Mouse (Mus musculus) embryonic stem cell, embryonic (primary cell): ENCODE measurements around the gene Nfic.

Source experiments
- CTCF ChIA-PET, 4 experiments: fragments of 300-600 bp in 2 of 4; fragments of 350-600 bp in 2 of 4; sonication (Branson Sonifier 250); formaldehyde crosslinking; loops; one replicate each; lab custom pipeline; 2022; ENCODE audit warnings: inconsistent platforms in 2 of 4; lab: Charles Lee
- POLR2A ChIA-PET, 4 experiments: fragments of 300-600 bp in 2 of 4; fragments of 350-600 bp in 2 of 4; sonication (Branson Sonifier 250); formaldehyde crosslinking; loops; one replicate each; lab custom pipeline; 2022; ENCODE audit warnings: antibody characterized with exemption in 4 of 4, inconsistent platforms in 1 of 4; lab: Charles Lee

Nfic gene

GRCm38 (mm10) chr10:81363436-81364346, 91.7 kb downstream of the Nfic start:
- ChIA-PET POLR2A (interaction anchor here in 3 of 4 experiments (0.5 to 8.1 kb wide), 31 partner anchors 8 to 1484 kb away, joined by 3 to 87 read pairs (median 4); partner anchors contain the start of genes Fzr1 (in 3 of the 3), Pip5k1c (in 1 of the 3) and Zfr2 (in 1 of the 3)), CTCF (interaction anchor here (0.6 to 1.6 kb wide), 10 partner anchors 15 to 917 kb away, joined by 3 to 5 read pairs (median 3); partner anchors contain the start of gene Pip5k1c (in 1 of the 4))

- POLR2A ChIA-PET: interaction anchor here in 3 of 4 experiments (0.6 to 5.5 kb wide), 20 partner anchors 8 to 96 kb away, joined by 3 to 35 read pairs (median 4); partner anchors contain the start of genes Fzr1 (in 2 of the 3), Apba3 (in 1 of the 3), Cactin (in 1 of the 3) and Dohh (in 1 of the 3)
- CTCF ChIA-PET: interaction anchor here in 3 of 4 experiments (0.6 to 1.5 kb wide), 12 partner anchors 12 to 801 kb away, joined by 3 to 12 read pairs (median 3); partner anchors contain the start of genes Hmg20b (in 1 of the 3) and Pip5k1c (in 1 of the 3)
Measured at GRCm38 (mm10) chr10:81362336-81362949, 93.0 kb downstream of the Nfic start.

GRCm38 (mm10) chr10:81360721-81361120, 94.7 kb downstream of the Nfic start:
- POLR2A ChIA-PET: interaction anchor here in 3 of 4 experiments (0.6 to 5.5 kb wide), 24 partner anchors 9 to 1193 kb away, joined by 3 to 35 read pairs (median 4); partner anchors contain the start of genes Dohh (in 2 of the 3), Fzr1 (in 2 of the 3), Gm48551 (in 2 of the 3) and Pip5k1c (in 2 of the 3)

GRCm38 (mm10) chr10:81358841-81359240, 96.6 kb downstream of the Nfic start:
- ChIA-PET CTCF (interaction anchor here in 2 of 4 experiments (0.6 to 1.3 kb wide), 4 partner anchors 12 to 373 kb away, joined by 3 to 5 read pairs (median 3); partner anchors contain the start of gene Pip5k1c (in 1 of the 2)), POLR2A (interaction anchor here in 2 of 4 experiments (0.5 to 5.1 kb wide), 5 partner anchors 13 to 1655 kb away, joined by 3 to 31 read pairs (median 3); partner anchors contain the start of genes Cactin (in 1 of the 2) and Fzr1 (in 1 of the 2))

More at GRCm38 (mm10) chr10:81360721-81361120, 94.7 kb downstream of the Nfic start:
- CTCF ChIA-PET: interaction anchor here in 2 of 4 experiments (0.7 to 2.2 kb wide), 10 partner anchors 10 to 71 kb away, joined by 3 to 13 read pairs (median 4); partner anchors contain the start of genes Fzr1 (in 2 of the 2), Hmg20b (in 2 of the 2), Gipc3 (in 1 of the 2) and Pip5k1c (in 1 of the 2)

GRCm38 (mm10) chr10:81358209-81358608, 97.2 kb downstream of the Nfic start:
- CTCF ChIA-PET: interaction anchor here in 2 of 4 experiments (0.7 to 1.3 kb wide), 3 partner anchors 12 to 166 kb away, joined by 3 to 5 read pairs (median 3); partner anchors contain the start of gene Pip5k1c (in 1 of the 2)
- POLR2A ChIA-PET: interaction anchor here in 2 of 4 experiments (0.6 to 5.1 kb wide), 7 partner anchors 8 to 41 kb away, joined by 3 to 31 read pairs (median 5); partner anchors contain the start of genes Fzr1 (in 2 of the 2), 4930404N11Rik (in 1 of the 2) and Cactin (in 1 of the 2)

GRCm38 (mm10) chr10:81356991-81357844, 98.2 kb downstream of the Nfic start, which contains the start of gene Mfsd12:
TSS of gene Mfsd12 (plus strand) at chr10:81357491.
- ChIA-PET POLR2A (interaction anchor here in 3 of 4 experiments (0.8 to 2.2 kb wide), 13 partner anchors 8 to 427 kb away, joined by 3 to 11 read pairs (median 5); partner anchors contain the start of genes 4930404N11Rik (in 2 of the 3), Cactin (in 1 of the 3), Fzr1 (in 1 of the 3) and Gadd45b (in 1 of the 3)), CTCF (interaction anchor here in 3 of 4 experiments (0.5 to 1.2 kb wide), 8 partner anchors 9 to 1861 kb away, joined by 3 to 5 read pairs (median 3); no protein-coding TSS in a partner anchor)

- ChIA-PET CTCF (interaction anchor here in 3 of 4 experiments (0.6 to 1.2 kb wide), 7 partner anchors 10 to 1862 kb away, joined by 3 to 5 read pairs (median 3); no protein-coding TSS in a partner anchor), POLR2A (interaction anchor here in 3 of 4 experiments (0.6 to 2.2 kb wide), 14 partner anchors 9 to 427 kb away, joined by 3 to 11 read pairs (median 4); partner anchors contain the start of genes 4930404N11Rik (in 2 of the 3), Cactin (in 1 of the 3), Fzr1 (in 1 of the 3) and Gadd45b (in 1 of the 3))
Measured at GRCm38 (mm10) chr10:81356352-81356990, 99.0 kb downstream of the Nfic start.

- POLR2A ChIA-PET: interaction anchor here (0.6 to 4.0 kb wide), 32 partner anchors 9 to 423 kb away, joined by 3 to 17 read pairs (median 5); partner anchors contain the start of genes 4930404N11Rik (in 4 of the 4), Cactin (in 2 of the 4), Fzr1 (in 2 of the 4) and Apba3 (in 1 of the 4)
- CTCF ChIA-PET: interaction anchor here in 3 of 4 experiments (1.0 to 1.6 kb wide), 5 partner anchors 9 to 95 kb away, joined by 3 to 9 read pairs (median 5); partner anchors contain the start of gene Pip5k1c (in 2 of the 3)
Measured at GRCm38 (mm10) chr10:81355533-81355932, 99.9 kb downstream of the Nfic start.

GRCm38 (mm10) chr10:81354738-81355477, 100.5 kb downstream of the Nfic start:
- ChIA-PET CTCF (interaction anchor here (0.6 to 1.6 kb wide), 17 partner anchors 9 to 1213 kb away, joined by 3 to 10 read pairs (median 3); partner anchors contain the start of genes Pip5k1c (in 2 of the 4) and Gipc3 (in 1 of the 4)), POLR2A (interaction anchor here (0.5 to 4.0 kb wide), 57 partner anchors 8 to 752 kb away, joined by 3 to 17 read pairs (median 4); partner anchors contain the start of genes 4930404N11Rik (in 4 of the 4), Apba3 (in 2 of the 4), Cactin (in 2 of the 4) and Dohh (in 2 of the 4))

GRCm38 (mm10) chr10:81351678-81352291, 103.7 kb downstream of the Nfic start:
- ChIA-PET POLR2A (interaction anchor here in 3 of 4 experiments (0.6 to 4.0 kb wide), 16 partner anchors 10 to 954 kb away, joined by 3 to 17 read pairs (median 4); partner anchors contain the start of genes Cactin (in 2 of the 3), Pip5k1c (in 2 of the 3), 4930404N11Rik (in 1 of the 3) and Fzr1 (in 1 of the 3)), CTCF (interaction anchor here in 3 of 4 experiments (0.8 to 2.4 kb wide), 11 partner anchors 9 to 63 kb away, joined by 3 to 25 read pairs (median 6); partner anchors contain the start of genes Pip5k1c (in 2 of the 3), Cactin (in 1 of the 3), Gipc3 (in 1 of the 3) and Tjp3 (in 1 of the 3))

GRCm38 (mm10) chr10:81350351-81351063, 104.9 kb downstream of the Nfic start, which contains the start of gene Hmg20b:
TSS of gene Hmg20b (minus strand) at chr10:81350480.
- ChIA-PET POLR2A (interaction anchor here in 3 of 4 experiments (0.5 to 2.1 kb wide), 29 partner anchors 10 to 479 kb away, joined by 3 to 15 read pairs (median 4); partner anchors contain the start of genes Cactin (in 2 of the 3), Fzr1 (in 2 of the 3), Pip5k1c (in 2 of the 3) and 4930404N11Rik (in 1 of the 3)), CTCF (interaction anchor here (0.5 to 2.4 kb wide), 47 partner anchors 10 to 389 kb away, joined by 3 to 29 read pairs (median 5); partner anchors contain the start of genes Pip5k1c (in 4 of the 4), Cactin (in 2 of the 4), Tjp3 (in 2 of the 4) and Fzr1 (in 1 of the 4))

- ChIA-PET CTCF (interaction anchor here (0.5 to 2.4 kb wide), 44 partner anchors 10 to 388 kb away, joined by 3 to 29 read pairs (median 5); partner anchors contain the start of genes Pip5k1c (in 4 of the 4), Cactin (in 2 of the 4), Tjp3 (in 2 of the 4) and Fzr1 (in 1 of the 4)), POLR2A (interaction anchor here in 3 of 4 experiments (0.5 to 1.7 kb wide), 27 partner anchors 9 to 479 kb away, joined by 3 to 15 read pairs (median 4); partner anchors contain the start of genes Cactin (in 2 of the 3), Fzr1 (in 2 of the 3), Pip5k1c (in 2 of the 3) and 4930404N11Rik (in 1 of the 3))
Measured at GRCm38 (mm10) chr10:81349961-81350350, 105.5 kb downstream of the Nfic start.
